Mouse (Mus musculus) testis, adult 2 months (tissue): ENCODE data around the gene Fbxw21. TPM values are rescaled to one million over a fixed set of nuclear protein-coding genes. Genes with fewer than 3 reads are reported as not detected.

Experiments
- H3K27ac ChIP-seq: fragments of 200-500 bp; 2 replicates; pipeline ENCODE4 v1.5.1; 2012; ENCODE audit warnings: low read depth, low read length; ENCODE audit not compliant: control insufficient read depth, insufficient read depth
- H3K27me3 ChIP-seq: fragments of 200-500 bp; 2 replicates; pipeline ENCODE4 v1.6.1; 2012; ENCODE audit warnings: mild to moderate bottlenecking, low read length, moderate library complexity; ENCODE audit not compliant: control insufficient read depth, insufficient read depth
- H3K36me3 ChIP-seq: fragments of 200-500 bp; 2 replicates; pipeline ENCODE4 v1.6.1; 2012; ENCODE audit warnings: mild to moderate bottlenecking, low read length; ENCODE audit not compliant: control insufficient read depth, insufficient read depth
- H3K4me1 ChIP-seq: fragments of 200-500 bp; 2 replicates; pipeline ENCODE4 v1.6.1; 2012; ENCODE audit warnings: low read length; ENCODE audit not compliant: control insufficient read depth, insufficient read depth
- H3K4me3 ChIP-seq: fragments of 200-500 bp; 2 replicates; pipeline ENCODE4 v1.5.1; 2012; ENCODE audit warnings: low read depth, mild to moderate bottlenecking, low read length, moderate library complexity, mixed read lengths; ENCODE audit not compliant: control insufficient read depth
- CTCF ChIP-seq: fragments of 200-500 bp; IDR thresholded peaks from 2 replicates; pipeline ENCODE4 v1.5.1; 2012; ENCODE audit warnings: low read depth, mild to moderate bottlenecking, inconsistent platforms, low read length, moderate library complexity; ENCODE audit not compliant: control insufficient read depth, insufficient read depth, insufficient replicate concordance
- POLR2A ChIP-seq: fragments of 200-500 bp; IDR thresholded peaks from 2 replicates; pipeline ENCODE4 v1.6.1; 2012; ENCODE audit warnings: low read depth, mild to moderate bottlenecking, inconsistent platforms, low read length, moderate library complexity; ENCODE audit not compliant: control insufficient read depth
- polyA plus RNA-seq: library from polyadenylated mRNA; depleted of rRNA; stranded (reverse); fragments of >200 nt; gene quantifications from 2 replicates; pipeline ENCODE4 v1.2.3, GENCODE M21; 2012

Fbxw21 gene
- polyA plus RNA-seq, 1 experiment, result not detected

DNA sequence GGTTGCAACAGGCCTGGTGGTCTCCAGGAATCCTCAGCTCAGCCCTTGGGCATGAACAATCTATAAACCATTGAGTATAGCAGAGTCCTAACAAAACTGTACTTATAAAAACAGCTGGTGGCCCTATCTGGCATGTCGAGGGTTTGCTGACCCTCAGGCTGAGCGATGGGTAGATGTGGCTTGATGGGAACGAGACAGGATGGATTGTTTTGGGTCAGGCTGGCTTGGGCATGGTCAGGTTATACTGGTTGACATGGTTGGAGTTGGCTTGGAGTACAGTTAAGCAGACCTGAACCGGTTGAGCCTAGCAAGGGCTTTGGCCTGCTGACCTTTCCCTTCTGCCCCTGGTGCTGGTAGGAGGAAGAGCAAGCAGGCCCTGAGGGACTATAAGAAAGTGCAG is 50.7 kb downstream of the Fbxw21 start:
- Histone ChIP-seq H3K27ac (no peak overlapping the region), H3K4me3 (no peak overlapping the region), H3K36me3 (no peaks in the 10 kb centered on the region), H3K27me3 (no peaks in the 10 kb centered on the region), H3K4me1 (no peaks in the 10 kb centered on the region)
- TF ChIP-seq CTCF, result no peak
- no peak for TF ChIP-seq POLR2A

DNA sequence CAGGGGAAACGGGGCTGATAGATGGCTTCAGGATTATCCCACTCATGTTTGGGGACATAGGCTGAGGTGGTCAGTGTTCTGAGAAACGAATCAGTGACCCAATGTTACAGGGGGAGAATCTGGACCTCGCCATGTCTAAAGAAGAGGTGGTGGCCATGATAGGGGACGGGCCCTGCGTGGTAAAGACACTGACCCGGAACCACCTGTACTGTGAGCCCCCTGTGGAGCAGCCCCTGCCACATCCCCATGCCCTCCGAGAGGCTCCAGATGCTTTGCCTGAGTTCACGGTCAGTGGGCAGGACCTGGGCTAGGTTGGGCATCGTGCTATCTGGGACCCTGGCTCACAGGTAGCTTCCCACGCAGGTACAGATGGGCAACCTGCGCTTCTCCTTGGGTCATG is 51.6 kb downstream of the Fbxw21 start:
- TF ChIP-seq CTCF (no peak), POLR2A (no peak)
- Histone ChIP-seq H3K4me3 (no peak overlapping the region), H3K27me3 (no peaks in the 10 kb centered on the region)

DNA sequence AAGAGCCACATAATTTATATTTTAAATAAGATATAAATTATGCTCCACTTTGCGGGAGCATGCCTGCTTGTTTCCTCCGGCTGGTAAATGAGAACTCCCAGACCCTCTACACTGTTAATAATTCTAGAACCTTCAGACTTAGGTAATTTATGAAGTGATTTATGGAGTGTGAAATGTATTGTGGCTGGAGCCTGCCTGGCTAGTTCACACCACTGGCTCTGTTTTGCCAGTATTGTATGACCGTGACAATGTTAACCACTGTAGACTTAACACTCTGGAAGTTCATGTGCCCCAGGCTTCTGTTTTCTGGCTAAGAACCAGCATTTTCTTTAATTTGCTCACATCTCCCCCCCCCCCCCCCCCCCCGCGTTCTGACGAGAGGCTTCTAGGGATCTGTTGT is 54.5 kb downstream of the Fbxw21 start:
- Histone ChIP-seq H3K4me1 (no peaks in the 10 kb centered on the region), H3K4me3 (no peak overlapping the region), H3K27ac (no peak overlapping the region), H3K27me3 (no peaks in the 10 kb centered on the region), H3K36me3 (no peaks in the 10 kb centered on the region)
- no peak for TF ChIP-seq CTCF
- no peak for TF ChIP-seq POLR2A

More for the DNA sequence above, 51.6 kb downstream of the Fbxw21 start:
- H3K4me1 ChIP-seq, result no peaks in the 10 kb centered on the region
- H3K36me3 ChIP-seq, result no peaks in the 10 kb centered on the region
- no peak overlapping the region for H3K27ac ChIP-seq

DNA sequence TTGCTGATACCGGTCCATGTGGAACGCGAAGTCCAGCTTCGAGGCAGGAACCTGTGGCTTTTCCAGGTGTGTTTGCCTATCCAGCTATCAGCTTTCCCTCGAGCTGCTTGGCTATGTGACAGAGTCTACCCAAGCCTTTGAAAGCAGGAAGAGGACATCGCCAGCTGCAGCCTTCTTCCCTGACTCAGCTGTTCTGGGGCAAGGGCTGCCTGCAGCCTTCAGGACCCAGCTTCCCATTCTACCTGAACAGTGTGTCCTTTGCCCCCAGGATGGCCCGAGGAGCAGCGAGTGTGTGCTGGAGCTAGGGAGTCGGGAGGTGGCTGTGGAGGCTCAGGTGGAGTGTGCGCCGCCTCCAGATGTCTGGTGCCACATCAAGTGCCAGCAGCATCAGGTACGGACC is 56.2 kb downstream of the Fbxw21 start:
- Histone ChIP-seq H3K4me3 (no peak overlapping the region), H3K27ac (no peak overlapping the region), H3K36me3 (no peaks in the 10 kb centered on the region), H3K4me1 (no peaks in the 10 kb centered on the region), H3K27me3 (no peaks in the 10 kb centered on the region)
- TF ChIP-seq CTCF (no peak), POLR2A (no peak)

DNA sequence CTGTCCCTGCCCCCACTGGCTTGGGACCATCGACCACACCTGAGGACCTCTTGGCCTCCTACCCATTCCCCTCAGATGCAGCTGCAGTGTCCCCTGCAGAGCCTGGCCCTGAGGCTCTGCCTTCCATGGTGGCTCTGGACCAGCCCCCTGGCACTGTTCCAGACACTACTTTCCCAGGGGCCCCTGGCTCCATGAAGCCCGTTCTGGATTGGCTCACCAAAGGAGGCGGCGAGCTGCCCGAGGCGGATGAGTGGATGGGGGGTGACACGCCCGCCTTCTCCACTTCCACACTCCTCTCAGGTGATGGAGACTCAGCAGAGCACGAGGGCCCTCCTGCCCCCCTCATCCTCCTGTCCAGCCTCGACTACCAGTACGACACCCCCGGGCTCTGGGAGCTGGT is 56.8 kb downstream of the Fbxw21 start:
- TF ChIP-seq CTCF (no peak), POLR2A (no peak)
- Histone ChIP-seq H3K4me3 (no peak overlapping the region), H3K27me3 (no peaks in the 10 kb centered on the region), H3K27ac (no peak overlapping the region), H3K4me1 (no peaks in the 10 kb centered on the region), H3K36me3 (no peaks in the 10 kb centered on the region)

DNA sequence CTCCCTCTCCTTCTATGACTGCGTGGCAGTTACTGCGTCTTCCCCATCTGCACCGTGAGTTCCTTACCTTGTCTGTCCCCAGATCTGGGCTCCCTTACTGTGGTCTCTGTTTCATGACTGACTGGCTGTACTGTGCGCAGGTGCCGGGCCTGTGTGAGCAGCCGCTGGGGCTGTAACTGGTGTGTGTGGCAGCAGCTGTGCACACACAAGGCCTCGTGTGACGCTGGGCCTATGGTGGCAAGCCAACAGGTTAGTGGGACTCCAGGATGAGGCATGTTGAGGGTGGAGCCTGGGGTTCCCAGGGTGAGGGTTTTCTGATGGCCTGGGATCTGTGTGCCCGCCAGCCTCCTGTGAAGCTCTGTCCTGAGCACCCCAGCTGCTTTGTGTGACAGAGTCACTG is 57.8 kb downstream of the Fbxw21 start:
- no peak overlapping the region for H3K4me3 ChIP-seq
- no peaks in the 10 kb centered on the region for H3K27me3 ChIP-seq
- no peak overlapping the region for H3K27ac ChIP-seq
- no peaks in the 10 kb centered on the region for H3K36me3 ChIP-seq
- TF ChIP-seq CTCF, result no peak
- TF ChIP-seq POLR2A, result no peak
- H3K4me1 ChIP-seq, result no peaks in the 10 kb centered on the region

DNA sequence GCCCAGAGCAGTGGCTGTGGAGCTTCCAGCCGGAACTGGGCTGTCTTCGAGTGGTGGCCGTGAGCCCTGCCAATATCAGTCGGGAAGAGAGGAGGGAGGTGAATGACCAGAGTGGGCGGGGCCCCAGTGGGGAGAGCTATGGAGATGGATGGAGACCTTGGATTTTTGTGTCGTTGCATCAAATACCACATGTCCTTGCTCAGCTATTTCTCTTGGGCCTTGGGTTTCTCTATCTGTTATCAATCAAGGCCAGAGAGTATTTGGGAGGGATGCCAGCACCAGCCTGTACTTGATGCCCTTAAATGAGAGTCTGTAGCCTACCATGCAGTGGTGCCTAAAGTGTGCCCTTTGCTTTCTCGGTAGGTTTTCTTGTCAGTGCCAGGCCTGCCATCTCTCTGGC is 58.6 kb downstream of the Fbxw21 start:
- H3K27me3 ChIP-seq, result no peaks in the 10 kb centered on the region
- no peak overlapping the region for H3K4me3 ChIP-seq
- TF ChIP-seq CTCF (no peak), POLR2A (no peak)
- no peaks in the 10 kb centered on the region for H3K36me3 ChIP-seq
- H3K27ac ChIP-seq, result no peak overlapping the region
- no peaks in the 10 kb centered on the region for H3K4me1 ChIP-seq

DNA sequence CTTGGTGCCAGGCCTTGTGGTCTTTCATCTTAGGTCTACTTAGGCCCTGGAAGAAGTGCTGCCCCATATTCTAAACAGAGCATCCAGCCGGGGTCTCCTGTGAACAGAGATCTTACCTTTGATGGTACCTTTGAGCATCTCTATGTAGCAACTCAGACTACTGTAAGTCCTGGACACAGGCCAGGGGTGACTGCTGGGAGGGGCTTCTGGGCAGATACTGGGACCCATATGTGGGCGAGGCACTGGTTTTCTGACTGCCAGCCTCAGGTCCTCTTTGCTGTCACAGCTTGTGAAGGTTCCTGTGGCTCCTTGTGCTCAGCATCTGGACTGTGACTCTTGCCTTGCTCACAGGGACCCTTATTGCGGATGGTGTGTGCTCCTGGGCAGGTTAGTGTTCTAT is 59.3 kb downstream of the Fbxw21 start:
- Histone ChIP-seq H3K27me3 (no peaks in the 10 kb centered on the region), H3K4me3 (no peak overlapping the region), H3K4me1 (no peaks in the 10 kb centered on the region; the same call in 1 of the 2 replicates), H3K36me3 (no peaks in the 10 kb centered on the region), H3K27ac (no peak overlapping the region)
- no peak for TF ChIP-seq CTCF
- TF ChIP-seq POLR2A, result no peak
